Mouse (Mus musculus): ENCODE data around the gene Sp8.

Gene Sp8

GRCm38 (mm10) chr12:118848496-118849202, 2.5 kb downstream of the Sp8 start:
- no peak for DNase-seq (ENCODE audit: low read depth)

GRCm38 (mm10) chr12:118849203-118849861, 3.2 kb downstream of the Sp8 start:
- no peak for DNase-seq (ENCODE audit: low read depth)

- no peak for DNase-seq (ENCODE audit: low read depth)
These were observed 3.9 kb downstream of the Sp8 start for GRCm38 (mm10) chr12:118849996-118850395.

GRCm38 (mm10) chr12:118850851-118851410, 4.8 kb downstream of the Sp8 start:
- no peak for DNase-seq (ENCODE audit: low read depth)

- DNase-seq (ENCODE audit: low read depth) = no peak
These were observed 7.2 kb downstream of the Sp8 start for GRCm38 (mm10) chr12:118853331-118853730.

- DNase-seq (ENCODE audit: low read depth) = no peak
These were observed 8.3 kb downstream of the Sp8 start for GRCm38 (mm10) chr12:118854401-118854800.

- DNase-seq (ENCODE audit: low read depth) = peak; percentile 38
These were observed 8.8 kb downstream of the Sp8 start for GRCm38 (mm10) chr12:118854831-118855453.

GRCm38 (mm10) chr12:118856151-118856550, 10.0 kb downstream of the Sp8 start:
- DNase-seq (ENCODE audit: low read depth) = no peak

GRCm38 (mm10) chr12:118872673-118873072, 26.5 kb downstream of the Sp8 start:
- DNase-seq (ENCODE audit: low read depth) = no peak

- no peak for DNase-seq (ENCODE audit: low read depth)
These were observed 36.7 kb downstream of the Sp8 start for GRCm38 (mm10) chr12:118882790-118883189.

GRCm38 (mm10) chr12:118887964-118888363, 41.8 kb downstream of the Sp8 start:
- no peak for DNase-seq (ENCODE audit: low read depth)
